Mouse (Mus musculus): ENCODE data around the gene Ncor1. TPM values are rescaled to one million over a fixed set of nuclear protein-coding genes. Genes with fewer than 3 reads are reported as not detected.

Ncor1 gene
- polyA plus RNA-seq (2014; fragmentation: Illumina TruSeq; extraction: RNeasy Lipid Tissue Mini Kit (QIAGEN cat#74804); ENCODE audit: low read depth, low replicate concordance) = 189 TPM

DNA sequence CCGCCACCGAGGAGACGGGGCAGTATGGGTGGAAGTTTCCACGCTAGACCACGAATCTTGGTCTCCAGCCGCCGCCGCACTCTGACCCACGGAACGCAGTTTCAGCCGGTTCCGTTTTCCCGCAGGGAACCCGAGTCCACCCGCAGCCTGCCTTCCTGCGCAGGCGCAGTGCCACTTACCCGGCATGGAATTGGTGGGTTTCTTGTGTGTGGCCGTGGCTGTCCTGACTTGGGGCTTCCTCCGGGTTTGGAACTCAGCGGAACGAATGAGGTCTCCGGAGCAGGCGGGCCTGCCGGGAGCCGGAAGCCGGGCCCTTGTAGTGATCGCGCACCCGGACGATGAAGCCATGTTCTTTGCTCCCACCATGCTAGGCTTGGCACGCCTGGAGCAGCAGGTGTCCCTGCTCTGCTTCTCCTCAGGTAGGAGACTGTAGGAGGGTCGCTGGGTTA is at the start of gene Ncor1, which contains the start of gene Pigl:
Gene Ncor1, minus strand, starts transcription at position 266 of the 449 bp plus-strand sequence.
Gene Pigl, plus strand, starts transcription at position 185 of the 449 bp plus-strand sequence.

GRCm38 (mm10) chr11:62280675-62281600 is 177.4 kb downstream of the Ncor1 start, which contains the start of the genes Zswim7 and Ttc19:
Zswim7 (minus strand) TSS chr11:62281375.
Ttc19 (plus strand) TSS chr11:62281473.

Other genes starting within 250 kb of the Ncor1 start
- gene Adora2b, start 209.6 kb downstream of the Ncor1 start, polyA plus RNA-seq (2014; fragmentation: Illumina TruSeq; extraction: RNeasy Lipid Tissue Mini Kit (QIAGEN cat#74804); ENCODE audit: low read depth, low replicate concordance) = 4.1 TPM
- gene Zswim7, start 177.2 kb downstream of the Ncor1 start, polyA plus RNA-seq (2014; fragmentation: Illumina TruSeq; extraction: RNeasy Lipid Tissue Mini Kit (QIAGEN cat#74804); ENCODE audit: low read depth, low replicate concordance) = 8.4 TPM
- 78.2 TPM for gene Ttc19, start 177.1 kb downstream of the Ncor1 start, polyA plus RNA-seq (2014; fragmentation: Illumina TruSeq; extraction: RNeasy Lipid Tissue Mini Kit (QIAGEN cat#74804); ENCODE audit: low read depth, low replicate concordance)
- 4.7 TPM for gene Pigl, start 81 bp downstream of the Ncor1 start, polyA plus RNA-seq (2014; fragmentation: Illumina TruSeq; extraction: RNeasy Lipid Tissue Mini Kit (QIAGEN cat#74804); ENCODE audit: low read depth, low replicate concordance)
- gene Cenpv, start 80.7 kb upstream of the Ncor1 start, polyA plus RNA-seq (2014; fragmentation: Illumina TruSeq; extraction: RNeasy Lipid Tissue Mini Kit (QIAGEN cat#74804); ENCODE audit: low read depth, low replicate concordance) = 17.1 TPM
- 40.9 TPM for gene Ubb, start 92.6 kb upstream of the Ncor1 start, polyA plus RNA-seq (2014; fragmentation: Illumina TruSeq; extraction: RNeasy Lipid Tissue Mini Kit (QIAGEN cat#74804); ENCODE audit: low read depth, low replicate concordance)
- gene Trpv2, start 115.9 kb upstream of the Ncor1 start, polyA plus RNA-seq (2014; fragmentation: Illumina TruSeq; extraction: RNeasy Lipid Tissue Mini Kit (QIAGEN cat#74804); ENCODE audit: low read depth, low replicate concordance) = not detected
- 3.5 TPM for gene Lrrc75a, start 190.0 kb upstream of the Ncor1 start, polyA plus RNA-seq (2014; fragmentation: Illumina TruSeq; extraction: RNeasy Lipid Tissue Mini Kit (QIAGEN cat#74804); ENCODE audit: low read depth, low replicate concordance)
- 15.0 TPM for gene Mmgt2, start 190.1 kb upstream of the Ncor1 start, polyA plus RNA-seq (2014; fragmentation: Illumina TruSeq; extraction: RNeasy Lipid Tissue Mini Kit (QIAGEN cat#74804); ENCODE audit: low read depth, low replicate concordance)